Mouse (Mus musculus): Measurements from ENCODE around the gene Lin54. TPM values are rescaled to one million over a fixed set of nuclear protein-coding genes. Genes with fewer than 3 reads are reported as not detected.

Lin54 gene
- polyA plus RNA-seq, 1 experiment from 2014 or later = 12.5 TPM

GRCm38 (mm10) chr5:100477604-100478003, 22.8 kb downstream of the Lin54 start:
- H3K4me2 ChIP-seq (ENCODE audit: low read depth, low read length) = no peak overlapping the region
- no peaks in the 10 kb centered on the region for H3K9me3 ChIP-seq (ENCODE audit: control insufficient read depth, low read length)
- H3K4me1 ChIP-seq (ENCODE audit: control insufficient read depth, insufficient read depth, low read length) = no peaks in the 10 kb centered on the region
- no peak overlapping the region for H3K4me3 ChIP-seq (ENCODE audit: low read depth, low read length)
- no peak overlapping the region for H3K9ac ChIP-seq (ENCODE audit: low read depth, low read length)
- WGBS = 89% methylated on average over 9 of the region's 9 CpGs
- DNase-seq (ENCODE audit: low spot score) (no peak), ATAC-seq (ENCODE audit: low read depth) (no peak)
- H3K27ac ChIP-seq (replicated peaks; ENCODE audit: low read depth, low read length) = no peak overlapping the region
- H3K27me3 ChIP-seq (replicated peaks; ENCODE audit: control insufficient read depth, insufficient read depth, low read length) = no peaks in the 10 kb centered on the region
- H3K36me3 ChIP-seq (ENCODE audit: control insufficient read depth, insufficient read depth, low read length) = 0 out of 2 replicates have a peak, but pooled peaks cover 19% of the 10 kb centered on the region

GRCm38 (mm10) chr5:100476328-100476727, 24.1 kb downstream of the Lin54 start:
- Histone ChIP-seq H3K4me2 (ENCODE audit: low read depth, low read length) (no peak overlapping the region), H3K4me1 (ENCODE audit: control insufficient read depth, insufficient read depth, low read length) (no peaks in the 10 kb centered on the region), H3K9ac (ENCODE audit: low read depth, low read length) (no peak overlapping the region), H3K27ac (replicated peaks; ENCODE audit: low read depth, low read length) (no peak overlapping the region), H3K4me3 (ENCODE audit: low read depth, low read length) (no peak overlapping the region), H3K36me3 (ENCODE audit: control insufficient read depth, insufficient read depth, low read length) (peaks cover 25% of the 10 kb centered on the region; the same call in 1 of the 2 replicates), H3K27me3 (replicated peaks; ENCODE audit: control insufficient read depth, insufficient read depth, low read length) (no peaks in the 10 kb centered on the region), H3K9me3 (ENCODE audit: control insufficient read depth, low read length) (no peaks in the 10 kb centered on the region)
- ATAC-seq (ENCODE audit: low read depth) (no peak), DNase-seq (ENCODE audit: low spot score) (no peak)
- WGBS = 83% methylated on average over 3 of the region's 3 CpGs

GRCm38 (mm10) chr5:100467336-100467735, 33.1 kb downstream of the Lin54 start:
- Histone ChIP-seq H3K27me3 (replicated peaks; ENCODE audit: control insufficient read depth, insufficient read depth, low read length) (no peaks in the 10 kb centered on the region), H3K4me3 (ENCODE audit: low read depth, low read length) (no peak overlapping the region), H3K27ac (replicated peaks; ENCODE audit: low read depth, low read length) (no peak overlapping the region), H3K9ac (ENCODE audit: low read depth, low read length) (no peak overlapping the region), H3K36me3 (ENCODE audit: control insufficient read depth, insufficient read depth, low read length) (peaks cover 6% of the 10 kb centered on the region; the same call in 1 of the 2 replicates), H3K4me2 (ENCODE audit: low read depth, low read length) (no peak overlapping the region), H3K9me3 (ENCODE audit: control insufficient read depth, low read length) (no peaks in the 10 kb centered on the region), H3K4me1 (ENCODE audit: control insufficient read depth, insufficient read depth, low read length) (no peaks in the 10 kb centered on the region)
- no peak for DNase-seq (ENCODE audit: low spot score)
- no peak for ATAC-seq (ENCODE audit: low read depth)
- 94% methylated on average over 7 of the region's 7 CpGs for WGBS

GRCm38 (mm10) chr5:100466624-100467023, 33.8 kb downstream of the Lin54 start:
- DNase-seq (ENCODE audit: low spot score) (no peak), ATAC-seq (ENCODE audit: low read depth) (no peak)
- Histone ChIP-seq H3K27ac (replicated peaks; ENCODE audit: low read depth, low read length) (no peak overlapping the region), H3K4me1 (ENCODE audit: control insufficient read depth, insufficient read depth, low read length) (no peaks in the 10 kb centered on the region), H3K4me3 (ENCODE audit: low read depth, low read length) (no peak overlapping the region), H3K27me3 (replicated peaks; ENCODE audit: control insufficient read depth, insufficient read depth, low read length) (no peaks in the 10 kb centered on the region), H3K9ac (ENCODE audit: low read depth, low read length) (no peak overlapping the region), H3K4me2 (ENCODE audit: low read depth, low read length) (no peak overlapping the region), H3K36me3 (ENCODE audit: control insufficient read depth, insufficient read depth, low read length) (peaks cover 4% of the 10 kb centered on the region), H3K9me3 (ENCODE audit: control insufficient read depth, low read length) (no peaks in the 10 kb centered on the region)
- 90% methylated on average over 10 of the region's 10 CpGs for WGBS

- no peak for ATAC-seq (ENCODE audit: low read depth)
- Histone ChIP-seq H3K4me2 (ENCODE audit: low read depth, low read length) (no peak overlapping the region), H3K9ac (ENCODE audit: low read depth, low read length) (no peak overlapping the region), H3K27ac (replicated peaks; ENCODE audit: low read depth, low read length) (no peak overlapping the region), H3K4me1 (ENCODE audit: control insufficient read depth, insufficient read depth, low read length) (no peaks in the 10 kb centered on the region), H3K9me3 (ENCODE audit: control insufficient read depth, low read length) (no peaks in the 10 kb centered on the region), H3K36me3 (ENCODE audit: control insufficient read depth, insufficient read depth, low read length) (peaks cover 32% of the 10 kb centered on the region), H3K27me3 (replicated peaks; ENCODE audit: control insufficient read depth, insufficient read depth, low read length) (no peaks in the 10 kb centered on the region), H3K4me3 (ENCODE audit: low read depth, low read length) (no peak overlapping the region)
- 88% methylated on average over 2 of the region's 2 CpGs for WGBS
- no peak for DNase-seq (ENCODE audit: low spot score)
Measured at GRCm38 (mm10) chr5:100462374-100462773, 38.1 kb downstream of the Lin54 start.

GRCm38 (mm10) chr5:100461526-100461925, 38.9 kb downstream of the Lin54 start:
- H3K36me3 ChIP-seq (ENCODE audit: control insufficient read depth, insufficient read depth, low read length) = peaks cover 35% of the 10 kb centered on the region
- 91% methylated on average over 9 of the region's 9 CpGs for WGBS
- no peaks in the 10 kb centered on the region for H3K9me3 ChIP-seq (ENCODE audit: control insufficient read depth, low read length)
- no peak overlapping the region for H3K4me3 ChIP-seq (ENCODE audit: low read depth, low read length)
- H3K4me2 ChIP-seq (ENCODE audit: low read depth, low read length) = no peak overlapping the region
- DNase-seq (ENCODE audit: low spot score) (no peak), ATAC-seq (ENCODE audit: low read depth) (no peak)
- H3K27ac ChIP-seq (replicated peaks; ENCODE audit: low read depth, low read length) = no peak overlapping the region
- no peak overlapping the region for H3K9ac ChIP-seq (ENCODE audit: low read depth, low read length)
- H3K27me3 ChIP-seq (replicated peaks; ENCODE audit: control insufficient read depth, insufficient read depth, low read length) = no peaks in the 10 kb centered on the region
- H3K4me1 ChIP-seq (ENCODE audit: control insufficient read depth, insufficient read depth, low read length) = no peaks in the 10 kb centered on the region

- Histone ChIP-seq H3K36me3 (ENCODE audit: control insufficient read depth, insufficient read depth, low read length) (peaks cover 35% of the 10 kb centered on the region), H3K27ac (replicated peaks; ENCODE audit: low read depth, low read length) (no peak overlapping the region), H3K4me2 (ENCODE audit: low read depth, low read length) (no peak overlapping the region), H3K9me3 (ENCODE audit: control insufficient read depth, low read length) (no peaks in the 10 kb centered on the region), H3K9ac (ENCODE audit: low read depth, low read length) (no peak overlapping the region), H3K4me3 (ENCODE audit: low read depth, low read length) (no peak overlapping the region), H3K27me3 (replicated peaks; ENCODE audit: control insufficient read depth, insufficient read depth, low read length) (no peaks in the 10 kb centered on the region), H3K4me1 (ENCODE audit: control insufficient read depth, insufficient read depth, low read length) (no peaks in the 10 kb centered on the region)
- 94% methylated on average over 5 of the region's 5 CpGs for WGBS
- ATAC-seq (ENCODE audit: low read depth) = no peak
- DNase-seq (ENCODE audit: low spot score) = no peak
Measured at GRCm38 (mm10) chr5:100459468-100459867, 41.0 kb downstream of the Lin54 start.

GRCm38 (mm10) chr5:100451871-100452270, 48.6 kb downstream of the Lin54 start:
- no peak for DNase-seq (ENCODE audit: low spot score)
- H3K27ac ChIP-seq (replicated peaks; ENCODE audit: low read depth, low read length) = no peak overlapping the region
- H3K4me1 ChIP-seq (ENCODE audit: control insufficient read depth, insufficient read depth, low read length) = no peaks in the 10 kb centered on the region
- no peaks in the 10 kb centered on the region for H3K9me3 ChIP-seq (ENCODE audit: control insufficient read depth, low read length)
- H3K4me2 ChIP-seq (ENCODE audit: low read depth, low read length) = no peak overlapping the region
- H3K27me3 ChIP-seq (replicated peaks; ENCODE audit: control insufficient read depth, insufficient read depth, low read length) = no peaks in the 10 kb centered on the region
- H3K4me3 ChIP-seq (ENCODE audit: low read depth, low read length) = no peak overlapping the region
- H3K36me3 ChIP-seq (ENCODE audit: control insufficient read depth, insufficient read depth, low read length) = peaks cover 61% of the 10 kb centered on the region
- ATAC-seq (ENCODE audit: low read depth) = no peak
- no peak overlapping the region for H3K9ac ChIP-seq (ENCODE audit: low read depth, low read length)
- 86% methylated on average over 2 of the region's 2 CpGs for WGBS

GRCm38 (mm10) chr5:100438796-100439195, 61.6 kb downstream of the Lin54 start:
- Histone ChIP-seq H3K27me3 (replicated peaks; ENCODE audit: control insufficient read depth, insufficient read depth, low read length) (no peaks in the 10 kb centered on the region), H3K4me2 (ENCODE audit: low read depth, low read length) (no peak overlapping the region), H3K9me3 (ENCODE audit: control insufficient read depth, low read length) (no peaks in the 10 kb centered on the region), H3K9ac (ENCODE audit: low read depth, low read length) (no peak overlapping the region), H3K4me3 (ENCODE audit: low read depth, low read length) (no peak overlapping the region), H3K27ac (replicated peaks; ENCODE audit: low read depth, low read length) (no peak overlapping the region), H3K4me1 (ENCODE audit: control insufficient read depth, insufficient read depth, low read length) (no peaks in the 10 kb centered on the region), H3K36me3 (ENCODE audit: control insufficient read depth, insufficient read depth, low read length) (peaks cover 17% of the 10 kb centered on the region)
- 96% methylated on average over 14 of the region's 14 CpGs for WGBS
- DNase-seq (ENCODE audit: low spot score) (no peak), ATAC-seq (ENCODE audit: low read depth) (no peak)
